Comparison of ENCODE assay signal across 10 mouse cellular contexts in the genomic region with DNA sequence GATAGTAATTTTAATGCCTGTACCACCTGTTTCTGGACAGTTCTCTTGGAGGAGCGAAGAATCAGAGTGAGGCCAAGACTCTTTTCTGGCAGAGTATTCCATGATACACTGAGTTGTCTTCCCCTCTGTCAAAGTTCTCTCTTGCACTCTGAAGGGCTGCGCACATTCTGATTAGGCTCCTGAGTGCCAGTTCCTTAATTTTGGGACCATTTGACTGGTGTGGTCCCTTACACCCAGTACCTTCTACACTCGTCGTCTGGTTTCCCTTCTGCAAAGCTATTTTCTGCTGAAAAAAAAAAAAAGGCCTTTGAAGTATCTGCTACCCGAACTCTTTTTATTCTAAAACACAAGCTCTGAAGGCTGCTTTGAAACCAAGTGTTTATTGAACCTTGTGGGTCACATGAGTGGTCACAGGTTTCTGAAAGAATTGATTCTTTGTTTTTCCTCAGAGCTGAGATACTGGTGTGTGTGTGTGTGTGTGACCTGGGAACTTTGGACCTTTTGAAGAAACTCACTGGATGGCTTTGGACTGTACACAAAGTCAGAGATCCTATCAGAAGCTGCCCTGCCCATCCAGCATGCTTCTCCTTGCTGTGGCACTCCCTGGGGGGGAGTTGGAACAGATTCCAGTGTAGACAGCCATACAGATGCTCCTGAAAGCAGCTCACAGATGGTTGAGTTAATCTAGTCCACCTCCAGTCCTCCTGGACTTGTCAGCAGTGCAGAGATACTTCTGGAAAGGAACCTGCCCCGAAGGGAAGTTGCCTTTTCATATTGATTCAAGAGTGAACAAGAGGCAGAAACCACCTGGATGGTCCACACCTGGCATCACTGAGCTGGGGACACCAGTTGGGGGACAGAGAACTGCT. TPM values are rescaled to one million over a fixed set of nuclear protein-coding genes. Genes with fewer than 3 reads are reported as not detected.
DNase-seq lines count a peak whose midpoint lies in the region; ATAC-seq and TF ChIP-seq lines count a peak whose summit lies in the region.
"Had no signal": no experiment of that assay in that cellular context is flagged by ENCODE, and none has a peak within 500 bp of the region (broad histone marks: within the 10 kb centered on the region; RNA-seq: fewer than 3 reads in every experiment).

No protein-coding gene starts in this region.

- H3K27me3 ChIP-seq in splenic B cell, adult 2 months (ENCODE audit: control insufficient read depth, insufficient read depth, low read length, poor library complexity, severe bottlenecking) = no peaks in the 10 kb centered on the region
- H3K27me3 ChIP-seq: midbrain, embryonic 12.5 days had no signal

- intact Hi-C loops in left cerebral cortex, postnatal 36 days (cut with DNase I) = loop anchor here (5.0 kb wide), 2 partner anchors 43 to 83 kb away; no protein-coding TSS in a partner anchor

- TF ChIP-seq CTCF in layer of hippocampus, adult 2 months (conservative IDR thresholded peaks at IDR 0.05) = no peak

- peaks cover 5% of the 10 kb centered on the region for H3K36me3 ChIP-seq in splenic B cell, adult 2 months (ENCODE audit: control insufficient read depth, insufficient read depth, low read length, poor library complexity, severe bottlenecking)

- peak overlapping the region; percentile 96 for H3K27ac ChIP-seq in layer of hippocampus, adult 2 months
- H3K27ac ChIP-seq: midbrain, embryonic 12.5 days had no signal

- peak; percentile 55 to 69 for DNase-seq in layer of hippocampus, adult 2 months (ENCODE audit: low spot score in 2 of 2)
- no peak for DNase-seq in layer of hippocampus, postnatal 36 days
- DNase-seq in left cerebral cortex, postnatal 36 days (ENCODE audit: low spot score in 2 of 2) = peak; percentile 67 to 68
- peak; percentile 63 for DNase-seq in splenic B cell, adult 2 months (ENCODE audit: low read depth, low spot score)
- no peak for DNase-seq in spleen, postnatal 4 days (ENCODE audit: low spot score in 2 of 2)
- no peak for DNase-seq in natural killer cell, adult 2 months (ENCODE audit: low spot score in 2 of 2)
- no peak for DNase-seq in retina, embryonic 14.5 days (ENCODE audit: low spot score)
- DNase-seq: cerebellum, adult 9-11 months had no signal

- ATAC-seq in granulocyte monocyte progenitor cell, adult 5-6 weeks (replicated peaks; ENCODE audit: poor library complexity, severe bottlenecking) = peak; percentile 52

- H3K4me3 ChIP-seq in layer of hippocampus, adult 2 months = peak overlapping the region; percentile 80

RNA-seq across cellular contexts. Expression of a gene that starts 1.4 kb away (rescaled TPM):
- total RNA-seq in layer of hippocampus, adult 2 months (2021) = 10 to 100 TPM; 30.3 to 37.5 TPM
- total RNA-seq in layer of hippocampus, postnatal 36 days (2021) = 10 to 100 TPM; 37.4 to 38.7 TPM
- total RNA-seq in granulocyte monocyte progenitor cell, adult 5-6 weeks (2014; fragmentation: Nextera tagmentation) = 16.4 and 32.1 TPM in 2 replicates
- 10.5 and 13.6 TPM in 2 replicates for total RNA-seq in granulocyte monocyte progenitor cell, adult 5-6 weeks (2017)
- 10 to 100 TPM; 27.8 to 33.6 TPM for total RNA-seq in left cerebral cortex, postnatal 36 days (2021)

RNA-seq across cellular contexts. Expression of a gene that starts 1.5 kb away (rescaled TPM):
- 10 to 100 TPM; 21.4 to 30.4 TPM for total RNA-seq in layer of hippocampus, adult 2 months (2021)
- 10 to 100 TPM; 21.9 to 24.8 TPM for total RNA-seq in layer of hippocampus, postnatal 36 days (2021)
- total RNA-seq in granulocyte monocyte progenitor cell, adult 5-6 weeks (2014; fragmentation: Nextera tagmentation) = 40.5 and 47.7 TPM in 2 replicates
- 15.6 and 17.6 TPM in 2 replicates for total RNA-seq in granulocyte monocyte progenitor cell, adult 5-6 weeks (2017)
- total RNA-seq in left cerebral cortex, postnatal 36 days (2021) = 10 to 100 TPM; 26.5 to 29.7 TPM

RNA-seq across cellular contexts. Expression of a gene that starts 11.5 kb away (rescaled TPM):
- not detected for total RNA-seq in layer of hippocampus, adult 2 months (2021)
- not detected for total RNA-seq in layer of hippocampus, postnatal 36 days (2021)
- total RNA-seq in granulocyte monocyte progenitor cell, adult 5-6 weeks (2014; fragmentation: Nextera tagmentation) = not detected in 2 replicates
- total RNA-seq in granulocyte monocyte progenitor cell, adult 5-6 weeks (2017) = not detected in 2 replicates
- not detected for total RNA-seq in left cerebral cortex, postnatal 36 days (2021)

RNA-seq across cellular contexts. Expression of a gene that starts 18.2 kb away (rescaled TPM):
- 10 to 100 TPM; 40.6 to 40.8 TPM for total RNA-seq in layer of hippocampus, adult 2 months (2021)
- total RNA-seq in layer of hippocampus, postnatal 36 days (2021) = 10 to 100 TPM; 40.8 to 42.2 TPM
- total RNA-seq in granulocyte monocyte progenitor cell, adult 5-6 weeks (2014; fragmentation: Nextera tagmentation) = 20.1 and 32.4 TPM in 2 replicates
- 13.6 and 16.6 TPM in 2 replicates for total RNA-seq in granulocyte monocyte progenitor cell, adult 5-6 weeks (2017)
- 10 to 100 TPM; 44.4 to 46.8 TPM for total RNA-seq in left cerebral cortex, postnatal 36 days (2021)

RNA-seq across cellular contexts. Expression of a gene that starts 50.3 kb away (rescaled TPM):
- 100 to 1,000 TPM; 223 to 224 TPM for total RNA-seq in layer of hippocampus, adult 2 months (2021)
- 100 to 1,000 TPM; 203 to 211 TPM for total RNA-seq in layer of hippocampus, postnatal 36 days (2021)
- not detected in 2 replicates for total RNA-seq in granulocyte monocyte progenitor cell, adult 5-6 weeks (2014; fragmentation: Nextera tagmentation)
- not detected in 2 replicates for total RNA-seq in granulocyte monocyte progenitor cell, adult 5-6 weeks (2017)
- 100 to 1,000 TPM; 161 to 181 TPM for total RNA-seq in left cerebral cortex, postnatal 36 days (2021)

Comparison
In these comparisons a context has a peak if more than half of its experiments do, and no peak if none do; other contexts are left out.
1. DNase-seq: peak in layer of hippocampus, adult 2 months (2 of 2), left cerebral cortex, postnatal 36 days (2 of 2) and splenic B cell, adult 2 months (single experiment); none in layer of hippocampus, postnatal 36 days (0 of 2), spleen, postnatal 4 days (0 of 2), natural killer cell, adult 2 months (0 of 2) and retina, embryonic 14.5 days (single experiment).